Mouse (Mus musculus) heart, postnatal 4 days (tissue): ENCODE results near the gene Rps18. TPM values are rescaled to one million over a fixed set of nuclear protein-coding genes. Genes with fewer than 3 reads are reported as not detected.
"Not testable (repeated sequence)": the region's sequence is repeated elsewhere in the genome, so short reads cannot be mapped to it uniquely, and the experiment has no call there.

ENCODE experiments used
- DNase-seq: peaks from one replicate; pipeline ENCODE4 v3.0.0; 2021
- total RNA-seq, 2 experiments: library from RNA; stranded (reverse); gene quantifications; 2 replicates each; pipeline ENCODE4 v1.2.3; 2021

The Rps18 gene
- total RNA-seq, 2 experiments from 2014 or later = 648 to 719 TPM

DNA sequence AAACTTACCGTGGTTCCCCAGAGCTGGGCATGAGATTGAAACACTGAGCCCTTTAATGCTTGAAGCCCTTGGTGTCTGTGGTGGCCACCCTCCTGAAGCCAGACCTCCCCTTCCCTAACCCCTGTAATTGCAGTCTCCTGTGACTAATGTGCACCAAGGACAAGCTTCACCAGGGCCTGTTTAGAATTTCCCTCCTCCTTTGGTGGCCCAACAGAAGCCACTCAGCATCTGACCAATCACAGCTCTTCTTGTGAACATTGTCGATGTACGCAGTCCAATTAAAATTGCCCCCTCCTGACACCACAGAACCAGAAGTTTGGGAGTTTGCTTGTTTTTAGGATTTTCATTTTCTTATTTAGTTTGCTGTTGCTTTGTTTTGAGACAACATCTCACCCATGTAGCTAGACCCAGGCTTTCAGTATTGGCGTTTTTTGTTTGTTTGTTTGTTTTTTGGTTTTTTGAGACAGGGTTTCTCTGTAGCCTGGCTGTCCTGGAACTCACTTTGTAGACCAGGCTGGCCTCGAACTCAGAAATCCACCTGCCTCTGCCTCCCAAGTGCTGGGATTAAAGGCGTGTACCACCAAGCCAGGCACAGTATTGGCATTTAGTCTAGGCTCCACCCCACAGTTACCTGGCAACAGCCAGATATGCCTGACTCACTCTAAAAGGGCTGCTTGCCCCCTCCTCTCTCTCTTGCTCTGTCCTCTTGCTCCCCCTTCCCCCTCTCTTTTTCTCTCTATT is 51.7 kb downstream of the Rps18 start:
- DNase-seq = not testable (repeated sequence)

DNA sequence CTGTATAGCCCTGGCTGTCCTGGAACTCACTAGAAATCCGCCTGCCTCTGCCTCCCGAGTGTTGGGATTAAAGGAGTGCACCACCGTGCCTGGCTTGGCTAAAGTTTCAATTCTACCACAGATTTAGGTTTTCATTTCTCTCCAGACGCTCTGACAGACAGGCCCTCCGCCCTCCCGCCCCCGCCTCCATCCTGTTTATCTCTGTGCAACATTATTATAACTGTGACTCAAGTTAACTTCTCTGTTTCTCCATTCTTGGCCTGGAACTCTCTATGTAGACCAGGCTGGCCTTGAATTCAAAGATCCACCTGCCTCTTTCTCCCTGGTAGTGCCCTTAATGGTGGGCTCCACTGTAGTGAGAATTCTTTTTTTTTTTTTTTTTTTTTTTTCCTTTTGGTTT is 53.3 kb downstream of the Rps18 start:
- DNase-seq = no peak

DNA sequence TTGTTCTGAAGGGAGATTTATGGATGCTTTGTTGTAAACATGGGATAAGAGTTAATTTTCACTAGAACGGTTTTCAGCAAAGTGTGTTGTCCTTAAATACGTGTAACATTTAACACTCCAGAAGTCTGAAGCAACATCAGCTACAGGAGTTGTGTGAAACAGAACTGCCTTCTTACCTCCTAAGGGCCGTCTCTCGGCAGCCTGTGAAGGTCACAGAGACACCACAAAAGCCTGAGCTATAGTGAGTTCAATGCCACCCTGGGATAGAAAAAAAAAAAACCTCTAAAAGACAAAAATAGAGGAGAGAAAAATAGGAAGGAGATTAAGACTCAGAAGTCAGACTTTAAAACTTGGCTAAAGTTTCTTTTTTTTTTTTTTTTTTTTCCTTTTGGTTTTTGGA is 53.7 kb downstream of the Rps18 start:
- no peak for DNase-seq

Other genes with a start within 250 kb of the Rps18 start
- 10 to 100 TPM; 84.4 to 96.9 TPM for gene March2, start 237.3 kb downstream of the Rps18 start, total RNA-seq
- gene Rab11b, start 195.5 kb downstream of the Rps18 start, total RNA-seq = 100 to 1,000 TPM; 333 to 343 TPM
- 10 to 100 TPM; 29.1 to 35.0 TPM for gene Angptl4, start 174.2 kb downstream of the Rps18 start, total RNA-seq
- 10 to 100 TPM; 57.5 to 58.5 TPM for gene Kank3, start 145.5 kb downstream of the Rps18 start, total RNA-seq
- 1,000 to 10,000 TPM; 1,097 to 1,179 TPM for gene Rps28, start 131.4 kb downstream of the Rps18 start, total RNA-seq
- 100 to 1,000 TPM; 423 to 447 TPM for gene Ndufa7, start 131.4 kb downstream of the Rps18 start, total RNA-seq
- 10 to 100 TPM; 16.8 to 21.4 TPM for gene Cd320, start 112.9 kb downstream of the Rps18 start, total RNA-seq
- not detected for gene Gm7029, start 82.2 kb downstream of the Rps18 start, total RNA-seq
- gene Kifc1, start 65.3 kb downstream of the Rps18 start, total RNA-seq = 10 to 100 TPM; 40.2 to 42.7 TPM
- gene Platr17, start 50.9 kb downstream of the Rps18 start, total RNA-seq = not detected
- gene Daxx, start 46.6 kb downstream of the Rps18 start, total RNA-seq = 10 to 100 TPM; 16.5 to 18.0 TPM
- gene Tapbp, start 40.1 kb downstream of the Rps18 start, total RNA-seq = 10 to 100 TPM; 72.3 to 78.5 TPM
- 10 to 100 TPM; 34.3 to 35.8 TPM for gene Zbtb22, start 40.1 kb downstream of the Rps18 start, total RNA-seq
- 10 to 100 TPM; 56.5 to 58.1 TPM for gene Rgl2, start 26.5 kb downstream of the Rps18 start, total RNA-seq
- gene Pfdn6, start 15.7 kb downstream of the Rps18 start, total RNA-seq = 10 to 100 TPM; 78.0 to 79.5 TPM
- 10 to 100 TPM; 13.3 to 14.4 TPM for gene Wdr46, start 15.3 kb downstream of the Rps18 start, total RNA-seq
- 1 to 10 TPM; 2.3 to 2.9 TPM for gene B3galt4, start 4.5 kb downstream of the Rps18 start, total RNA-seq
- gene Vps52, start 189 bp downstream of the Rps18 start, total RNA-seq = 10 to 100 TPM; 38.1 to 40.1 TPM
- gene H2-K1, start 44.3 kb upstream of the Rps18 start, total RNA-seq = 10 to 100 TPM; 33.9 to 35.4 TPM
- 10 to 100 TPM; 18.7 to 19.8 TPM for gene Ring1, start 68.7 kb upstream of the Rps18 start, total RNA-seq
- gene H2-Ke6, start 72.1 kb upstream of the Rps18 start, total RNA-seq = 10 to 100 TPM; 63.6 to 69.6 TPM
- gene Slc39a7, start 75.7 kb upstream of the Rps18 start, total RNA-seq = 10 to 100 TPM; 83.8 to 86.5 TPM
- gene Rxrb, start 75.8 kb upstream of the Rps18 start, total RNA-seq = 10 to 100 TPM; 35.5 to 39.5 TPM
- gene Col11a2, start 83.4 kb upstream of the Rps18 start, total RNA-seq = 1 to 10 TPM; 1.4 to 2.2 TPM
- not detected for gene H2-Oa, start 136.3 kb upstream of the Rps18 start, total RNA-seq
- gene H2-DMa, start 163.5 kb upstream of the Rps18 start, total RNA-seq = 1 to 10 TPM; 5.6 to 6.0 TPM
- 100 to 1,000 TPM; 125 to 128 TPM for gene Brd2, start 166.6 kb upstream of the Rps18 start, total RNA-seq
- gene H2-DMb2, start 187.3 kb upstream of the Rps18 start, total RNA-seq = under 1 TPM; 0.55 to 0.72 TPM
- under 1 TPM; 0.26 to 0.68 TPM for gene H2-DMb1, start 197.1 kb upstream of the Rps18 start, total RNA-seq
- gene Tap1, start 231.6 kb upstream of the Rps18 start, total RNA-seq = 1 to 10 TPM; 4.8 to 5.4 TPM
- gene Psmb9, start 231.8 kb upstream of the Rps18 start, total RNA-seq = 1 to 10 TPM; 2.5 to 3.8 TPM
- gene Psmb8, start 241.7 kb upstream of the Rps18 start, total RNA-seq = 1 to 10 TPM; 3.7 to 7.0 TPM
- 10 to 100 TPM; 10.7 to 12.3 TPM for gene Tap2, start 247.5 kb upstream of the Rps18 start, total RNA-seq